Mouse (Mus musculus): ENCODE data around the gene Trappc2. TPM values are rescaled to one million over a fixed set of nuclear protein-coding genes. Genes with fewer than 3 reads are reported as not detected.

Gene Trappc2
- polyA plus RNA-seq, 1 experiment from 2014 or later = 46.7 TPM

DNA sequence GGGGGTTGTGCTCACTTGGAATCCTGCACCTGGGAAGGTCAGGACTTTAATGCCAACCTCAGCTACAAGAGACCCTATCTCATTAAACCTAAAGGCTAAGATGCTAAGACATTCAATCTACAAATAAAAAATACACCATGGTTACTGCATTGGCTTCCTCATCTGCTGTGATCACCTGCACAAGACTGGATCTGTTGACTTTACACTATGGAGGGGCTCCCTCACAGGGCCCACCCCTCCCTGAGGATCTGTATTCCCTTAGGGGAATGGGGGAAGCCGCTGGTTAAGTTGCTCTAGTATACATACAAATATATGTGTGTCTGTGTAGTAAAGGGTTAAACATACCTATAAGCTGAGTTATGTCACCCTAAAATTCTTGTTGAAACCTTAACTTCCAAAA lies 15.2 kb downstream of the Trappc2 start:
- Histone ChIP-seq H3K4me3 (ENCODE audit: low read depth, low read length) (no peak overlapping the region), H3K36me3 (ENCODE audit: control insufficient read depth, insufficient read depth, low read length) (no peaks in the 10 kb centered on the region), H3K4me2 (ENCODE audit: low read depth) (no peak overlapping the region), H3K9ac (ENCODE audit: low read length) (no peak overlapping the region), H3K27ac (ENCODE audit: low read depth, low read length) (no peak overlapping the region), H3K27me3 (ENCODE audit: control insufficient read depth, insufficient read depth, low read length) (no peaks in the 10 kb centered on the region), H3K9me3 (ENCODE audit: control insufficient read depth, low read length) (no peaks in the 10 kb centered on the region), H3K4me1 (ENCODE audit: control insufficient read depth, insufficient read depth, low read length) (no peaks in the 10 kb centered on the region)
- WGBS = 96% methylated on average over 1 of the region's 1 CpGs
- no peak for ATAC-seq (ENCODE audit: insufficient read depth, low FRiP score, low TSS enrichment)
- no peak for DNase-seq (ENCODE audit: low spot score)

DNA sequence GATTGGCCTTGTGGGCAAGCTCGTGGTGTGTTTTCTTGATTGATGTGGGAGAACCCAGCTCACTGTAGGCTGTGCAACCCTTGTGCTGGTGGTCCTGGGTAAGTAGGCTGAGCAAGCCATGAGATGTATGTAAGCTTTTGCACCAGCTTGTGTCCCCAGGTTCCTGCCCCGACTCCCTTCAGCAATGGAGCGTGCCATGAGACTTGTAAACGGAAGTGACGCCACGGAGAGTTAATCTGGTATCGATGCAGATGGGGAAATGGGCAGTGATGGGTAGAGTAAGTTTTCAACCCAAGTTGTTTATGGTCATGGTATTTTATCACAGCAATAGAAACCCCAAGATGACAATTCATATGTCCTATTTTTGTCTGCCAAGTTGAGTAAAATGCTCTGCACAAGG lies 27.9 kb downstream of the Trappc2 start:
- no peaks in the 10 kb centered on the region for H3K9me3 ChIP-seq (ENCODE audit: control insufficient read depth, low read length)
- H3K4me1 ChIP-seq (ENCODE audit: control insufficient read depth, insufficient read depth, low read length) = no peaks in the 10 kb centered on the region
- 97% methylated on average over 7 of the region's 7 CpGs for WGBS
- no peak overlapping the region for H3K4me2 ChIP-seq (ENCODE audit: low read depth)
- H3K9ac ChIP-seq (ENCODE audit: low read length) = no peak overlapping the region
- no peak overlapping the region for H3K4me3 ChIP-seq (ENCODE audit: low read depth, low read length)
- H3K27ac ChIP-seq (ENCODE audit: low read depth, low read length) = no peak overlapping the region
- H3K36me3 ChIP-seq (ENCODE audit: control insufficient read depth, insufficient read depth, low read length) = no peaks in the 10 kb centered on the region; the same call in 1 of the 2 replicates
- no peaks in the 10 kb centered on the region for H3K27me3 ChIP-seq (ENCODE audit: control insufficient read depth, insufficient read depth, low read length)
- ATAC-seq (ENCODE audit: insufficient read depth, low FRiP score, low TSS enrichment) (no peak), DNase-seq (ENCODE audit: low spot score) (no peak)

DNA sequence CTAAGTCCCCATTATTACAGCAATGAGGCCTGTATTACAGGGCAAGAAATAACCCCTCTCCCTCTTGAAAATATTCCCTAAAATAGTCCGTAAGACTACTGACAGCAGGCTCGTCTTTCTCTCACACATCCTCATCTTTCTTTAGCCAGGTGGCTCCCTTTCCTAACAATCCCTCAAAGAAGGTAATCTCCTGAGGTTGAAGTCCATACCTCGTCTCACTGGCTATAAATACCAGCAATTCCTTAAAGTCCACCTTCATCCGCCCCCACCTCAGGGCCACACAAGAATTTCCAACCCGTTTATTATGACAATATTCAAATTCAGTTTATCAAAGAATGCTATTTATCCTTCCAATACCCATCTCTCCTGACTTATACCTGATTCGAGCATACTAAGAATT lies 32.2 kb downstream of the Trappc2 start:
- no peaks in the 10 kb centered on the region for H3K4me1 ChIP-seq (ENCODE audit: control insufficient read depth, insufficient read depth, low read length)
- H3K36me3 ChIP-seq (ENCODE audit: control insufficient read depth, insufficient read depth, low read length) = no peaks in the 10 kb centered on the region
- H3K9me3 ChIP-seq (ENCODE audit: control insufficient read depth, low read length) = no peaks in the 10 kb centered on the region
- WGBS = 86% methylated on average over 6 of the region's 6 CpGs
- H3K4me3 ChIP-seq (ENCODE audit: low read depth, low read length) = no peak overlapping the region
- DNase-seq (ENCODE audit: low spot score) = no peak
- H3K9ac ChIP-seq (ENCODE audit: low read length) = no peak overlapping the region
- no peaks in the 10 kb centered on the region for H3K27me3 ChIP-seq (ENCODE audit: control insufficient read depth, insufficient read depth, low read length)
- no peak overlapping the region for H3K4me2 ChIP-seq (ENCODE audit: low read depth)
- ATAC-seq (ENCODE audit: insufficient read depth, low FRiP score, low TSS enrichment) = no peak
- H3K27ac ChIP-seq (ENCODE audit: low read depth, low read length) = no peak overlapping the region

DNA sequence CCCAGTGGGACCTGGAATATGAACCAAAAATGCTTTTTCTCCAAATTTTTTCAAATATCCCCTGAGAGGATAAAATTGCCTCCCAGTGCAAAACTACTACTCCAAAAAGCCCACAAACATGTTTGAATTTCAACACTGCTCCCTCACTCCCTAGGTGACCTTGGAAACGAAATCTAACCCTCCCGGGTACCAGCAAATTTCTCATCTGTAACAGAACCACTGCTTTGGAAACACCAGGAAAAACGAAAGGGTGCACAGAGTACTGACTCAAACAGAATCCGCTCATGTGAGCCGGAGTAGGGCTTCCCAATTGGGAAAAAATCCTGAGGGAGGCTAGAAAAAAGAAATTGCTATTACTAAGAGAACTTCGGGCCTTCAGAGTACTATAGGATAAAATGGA lies 37.0 kb downstream of the Trappc2 start:
- ATAC-seq (ENCODE audit: insufficient read depth, low FRiP score, low TSS enrichment) = no peak
- Histone ChIP-seq H3K27me3 (ENCODE audit: control insufficient read depth, insufficient read depth, low read length) (no peaks in the 10 kb centered on the region), H3K4me2 (ENCODE audit: low read depth) (no peak overlapping the region), H3K4me1 (ENCODE audit: control insufficient read depth, insufficient read depth, low read length) (no peaks in the 10 kb centered on the region), H3K27ac (ENCODE audit: low read depth, low read length) (no peak overlapping the region), H3K4me3 (ENCODE audit: low read depth, low read length) (no peak overlapping the region), H3K36me3 (ENCODE audit: control insufficient read depth, insufficient read depth, low read length) (no peaks in the 10 kb centered on the region), H3K9ac (ENCODE audit: low read length) (no peak overlapping the region), H3K9me3 (ENCODE audit: control insufficient read depth, low read length) (no peaks in the 10 kb centered on the region)
- WGBS = 79% methylated on average over 6 of the region's 6 CpGs
- DNase-seq (ENCODE audit: low spot score) = no peak

DNA sequence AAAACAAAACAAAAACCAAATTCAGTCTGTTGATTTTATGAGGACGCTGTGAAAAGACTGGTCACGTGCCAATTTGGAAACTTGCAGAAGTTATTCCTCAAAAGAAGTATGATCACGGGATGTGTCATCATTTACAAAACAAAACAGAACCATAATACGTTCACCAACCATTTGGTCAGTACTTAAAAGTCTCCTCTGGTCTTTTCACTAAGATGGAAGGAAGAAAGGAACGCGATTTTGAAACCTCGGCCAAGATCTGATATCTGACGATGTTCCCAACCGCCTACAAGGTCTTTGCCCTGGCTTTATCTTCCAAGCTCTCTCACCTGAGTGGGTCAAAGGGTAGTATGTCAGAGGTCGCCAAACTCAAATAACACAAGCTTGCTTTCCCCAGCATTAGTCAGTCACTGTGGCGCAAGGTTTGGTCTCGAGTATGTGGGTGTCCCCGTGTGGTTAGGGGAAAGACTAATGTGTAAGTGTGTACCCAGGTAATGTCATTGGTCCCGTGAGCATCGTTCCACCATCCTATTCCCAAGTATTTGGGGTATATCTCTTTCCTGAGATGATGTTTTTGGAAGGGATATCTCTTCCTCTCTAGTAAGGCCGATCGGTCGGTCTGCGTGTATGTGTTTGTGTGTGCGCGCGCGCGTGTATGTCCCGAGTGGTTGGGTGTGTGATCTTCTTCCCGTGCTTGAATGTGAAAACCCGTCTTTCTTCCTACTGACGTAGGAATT lies 38.4 kb downstream of the Trappc2 start:
- 24% methylated on average over 28 of the region's 28 CpGs for WGBS
- no peaks in the 10 kb centered on the region for H3K27me3 ChIP-seq (ENCODE audit: control insufficient read depth, insufficient read depth, low read length)
- H3K27ac ChIP-seq (ENCODE audit: low read depth, low read length) = 0 out of 2 replicates have a peak overlapping the region, but pooled peaks have one; percentile 34
- peak overlapping the region; percentile 61 for H3K4me3 ChIP-seq (ENCODE audit: low read depth, low read length)
- H3K9me3 ChIP-seq (ENCODE audit: control insufficient read depth, low read length) = no peaks in the 10 kb centered on the region
- ATAC-seq (ENCODE audit: insufficient read depth, low FRiP score, low TSS enrichment) (peak; percentile 7), DNase-seq (ENCODE audit: low spot score) (no peak)
- no peaks in the 10 kb centered on the region for H3K36me3 ChIP-seq (ENCODE audit: control insufficient read depth, insufficient read depth, low read length)
- H3K4me2 ChIP-seq (ENCODE audit: low read depth) = peak overlapping the region; percentile 53
- no peaks in the 10 kb centered on the region for H3K4me1 ChIP-seq (ENCODE audit: control insufficient read depth, insufficient read depth, low read length)
- peak overlapping the region; percentile 78 for H3K9ac ChIP-seq (ENCODE audit: low read length)

DNA sequence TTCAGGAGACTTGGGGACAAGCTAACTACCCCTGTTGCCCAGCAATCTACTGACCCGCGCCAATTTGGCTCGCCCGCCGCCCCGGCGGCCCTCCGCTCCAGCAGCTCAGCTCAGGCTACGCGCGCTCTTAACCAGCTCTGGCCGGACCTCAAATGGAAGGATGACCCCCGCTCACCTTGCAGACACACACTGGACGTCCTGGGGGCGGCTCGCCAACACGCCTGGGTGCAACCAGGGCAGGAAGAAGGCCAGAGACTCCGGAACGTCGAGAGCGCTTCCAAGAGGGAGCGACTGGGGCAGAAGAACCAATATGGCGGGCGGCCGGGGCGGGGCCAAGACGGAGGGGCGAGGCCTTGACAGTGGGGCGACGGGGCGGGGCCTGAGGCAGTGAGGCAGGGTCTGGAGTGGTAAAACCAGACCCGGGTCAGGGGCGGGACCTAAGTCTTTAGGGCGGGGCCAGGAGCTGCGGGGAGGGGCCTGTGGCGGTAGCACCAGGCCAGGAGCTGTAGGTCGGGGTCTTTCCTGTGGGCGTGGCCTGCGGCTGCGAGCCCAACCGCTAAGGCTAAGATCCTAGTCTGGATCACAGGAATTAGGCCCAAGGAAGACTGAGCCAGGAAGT lies 39.1 kb downstream of the Trappc2 start, which contains the start of gene Rab9:
TSS of gene Rab9 (minus strand) at position 503 of the 619 bp plus-strand sequence.
- DNase-seq (ENCODE audit: low spot score) (peak; percentile 91), ATAC-seq (ENCODE audit: insufficient read depth, low FRiP score, low TSS enrichment) (peak; percentile 99)
- H3K9me3 ChIP-seq (ENCODE audit: control insufficient read depth, low read length) = no peaks in the 10 kb centered on the region
- H3K27ac ChIP-seq (ENCODE audit: low read depth, low read length) = 0 out of 2 replicates have a peak within 1 kb of the TSS, but pooled peaks have one; percentile 34
- H3K36me3 ChIP-seq (ENCODE audit: control insufficient read depth, insufficient read depth, low read length) = no peaks in the 10 kb centered on the region
- H3K9ac ChIP-seq (ENCODE audit: low read length) = peak within 1 kb of the TSS; percentile 78
- peak within 1 kb of the TSS; percentile 53 for H3K4me2 ChIP-seq (ENCODE audit: low read depth)
- peak within 1 kb of the TSS; percentile 61 for H3K4me3 ChIP-seq (ENCODE audit: low read depth, low read length)
- WGBS = 18% methylated on average over 37 of the region's 41 CpGs
- no peaks in the 10 kb centered on the region for H3K4me1 ChIP-seq (ENCODE audit: control insufficient read depth, insufficient read depth, low read length)
- H3K27me3 ChIP-seq (ENCODE audit: control insufficient read depth, insufficient read depth, low read length) = no peaks in the 10 kb centered on the region

DNA sequence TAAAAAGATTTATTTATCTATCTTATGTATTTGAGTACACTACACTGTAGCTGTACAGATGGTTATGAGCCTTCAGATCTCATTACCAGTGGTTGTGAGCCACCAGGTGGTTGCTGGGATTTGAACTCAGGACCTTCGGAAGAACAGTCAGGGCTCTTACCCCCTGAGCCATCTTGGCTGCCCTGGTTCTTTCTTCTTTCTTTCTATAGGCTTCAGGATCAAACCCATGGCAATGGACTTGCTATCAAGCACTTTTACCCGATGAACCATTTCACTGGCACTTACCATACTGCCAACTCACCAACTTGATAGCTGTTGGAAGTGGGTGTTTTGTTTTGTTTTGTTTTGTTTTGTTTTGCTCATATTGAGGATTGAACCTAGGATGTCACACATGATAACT lies 54.7 kb downstream of the Trappc2 start:
- Histone ChIP-seq H3K4me2 (ENCODE audit: low read depth) (no peak overlapping the region), H3K27ac (ENCODE audit: low read depth, low read length) (no peak overlapping the region), H3K27me3 (ENCODE audit: control insufficient read depth, insufficient read depth, low read length) (no peaks in the 10 kb centered on the region), H3K9me3 (ENCODE audit: control insufficient read depth, low read length) (no peaks in the 10 kb centered on the region), H3K4me3 (ENCODE audit: low read depth, low read length) (no peak overlapping the region), H3K9ac (ENCODE audit: low read length) (no peak overlapping the region), H3K4me1 (ENCODE audit: control insufficient read depth, insufficient read depth, low read length) (no peaks in the 10 kb centered on the region), H3K36me3 (ENCODE audit: control insufficient read depth, insufficient read depth, low read length) (no peaks in the 10 kb centered on the region)
- DNase-seq (ENCODE audit: low spot score) (no peak), ATAC-seq (ENCODE audit: insufficient read depth, low FRiP score, low TSS enrichment) (no peak)
- 93% methylated on average over 2 of the region's 2 CpGs for WGBS

DNA sequence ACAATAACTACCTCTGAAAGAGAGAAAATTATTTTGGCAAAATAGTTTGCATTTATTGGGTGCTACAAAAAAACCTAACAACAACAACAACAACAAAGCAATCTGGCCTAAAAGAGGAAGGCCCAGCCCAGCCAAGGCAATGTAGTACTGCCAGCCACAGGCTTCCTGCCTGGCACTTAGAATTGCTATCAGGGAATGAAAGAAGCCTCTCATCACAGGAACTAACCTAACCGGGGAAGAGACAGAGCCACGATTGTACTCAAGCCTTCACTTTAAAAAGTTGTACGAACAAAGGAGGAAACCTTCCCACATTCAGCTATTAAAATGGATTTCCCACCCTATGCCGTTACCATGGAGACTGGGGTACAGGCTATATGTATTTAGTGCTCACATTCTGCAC lies 57.4 kb downstream of the Trappc2 start:
- Histone ChIP-seq H3K27me3 (ENCODE audit: control insufficient read depth, insufficient read depth, low read length) (no peaks in the 10 kb centered on the region), H3K4me1 (ENCODE audit: control insufficient read depth, insufficient read depth, low read length) (no peaks in the 10 kb centered on the region), H3K27ac (ENCODE audit: low read depth, low read length) (no peak overlapping the region), H3K9ac (ENCODE audit: low read length) (no peak overlapping the region), H3K36me3 (ENCODE audit: control insufficient read depth, insufficient read depth, low read length) (no peaks in the 10 kb centered on the region), H3K4me2 (ENCODE audit: low read depth) (no peak overlapping the region), H3K9me3 (ENCODE audit: control insufficient read depth, low read length) (no peaks in the 10 kb centered on the region), H3K4me3 (ENCODE audit: low read depth, low read length) (no peak overlapping the region)
- ATAC-seq (ENCODE audit: insufficient read depth, low FRiP score, low TSS enrichment) (peak; percentile 74), DNase-seq (ENCODE audit: low spot score) (no peak)
- 50% methylated on average over 4 of the region's 4 CpGs for WGBS
